Mouse (Mus musculus): ENCODE results near the gene Zfp612.

DNA sequence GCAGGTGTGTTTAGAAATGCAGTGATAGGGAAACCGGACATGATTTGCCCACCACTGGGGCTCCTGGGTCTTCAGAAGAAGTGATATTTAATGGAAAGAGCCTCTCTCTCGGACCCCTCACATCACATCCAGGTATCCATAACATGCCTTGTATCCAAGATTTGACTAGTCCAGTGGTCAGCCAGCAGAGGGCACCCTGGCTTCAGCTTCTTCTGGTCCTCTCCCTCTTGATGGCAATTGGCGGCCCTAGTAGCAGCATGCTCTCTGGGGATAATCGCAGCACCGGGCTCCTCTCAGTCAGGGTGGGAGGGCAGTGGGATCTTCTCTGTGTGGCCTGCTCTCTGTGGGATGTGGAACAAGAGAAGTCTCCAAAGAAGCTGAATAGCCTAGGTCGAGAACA, 40.2 kb downstream of the Zfp612 start:
- TF ChIP-seq GATA1 (IDR thresholded peaks at IDR 0.05; ENCODE audit: borderline replicate concordance, low read length) (no peak), FLI1 (IDR thresholded peaks at IDR 0.05; ENCODE audit: low read length) (no peak)
